Mouse (Mus musculus): ENCODE measurements around the gene Lfng. TPM values are rescaled to one million over a fixed set of nuclear protein-coding genes. Genes with fewer than 3 reads are reported as not detected.

Lfng gene
- polyA plus RNA-seq, 1 experiment from 2014 or later: 34.1 TPM

GRCm38 (mm10) chr5:140609511-140610272, 2.6 kb downstream of the Lfng start:
- ATAC-seq (ENCODE audit: low FRiP score) (no peak), DNase-seq (ENCODE audit: low spot score) (peak; percentile 55)
- Histone ChIP-seq H3K9ac (ENCODE audit: low read depth, low read length) (peak overlapping the region; percentile 80), H3K4me3 (ENCODE audit: low read depth, low read length) (peak overlapping the region; percentile 56), H3K4me2 (replicated peaks; ENCODE audit: low read depth, low read length) (peak overlapping the region; percentile 83), H3K27me3 (ENCODE audit: control insufficient read depth, insufficient read depth, low read length) (peaks cover 3% of the 10 kb centered on the region; the same call in 1 of the 2 replicates), H3K36me3 (ENCODE audit: control insufficient read depth, insufficient read depth, low read length) (peaks cover 15% of the 10 kb centered on the region), H3K9me3 (ENCODE audit: control insufficient read depth, low read length) (no peaks in the 10 kb centered on the region), H3K27ac (ENCODE audit: low read depth, low read length) (peak overlapping the region; percentile 98), H3K4me1 (replicated peaks; ENCODE audit: control insufficient read depth, insufficient read depth, low read length) (peaks cover 34% of the 10 kb centered on the region)
- WGBS: 13% methylated on average over 11 of the region's 13 CpGs

GRCm38 (mm10) chr5:140610273-140611011, 3.3 kb downstream of the Lfng start:
- Histone ChIP-seq H3K27me3 (ENCODE audit: control insufficient read depth, insufficient read depth, low read length) (peaks cover 3% of the 10 kb centered on the region; the same call in 1 of the 2 replicates), H3K9me3 (ENCODE audit: control insufficient read depth, low read length) (no peaks in the 10 kb centered on the region), H3K36me3 (ENCODE audit: control insufficient read depth, insufficient read depth, low read length) (peaks cover 15% of the 10 kb centered on the region), H3K4me3 (ENCODE audit: low read depth, low read length) (peak overlapping the region; percentile 56), H3K4me2 (replicated peaks; ENCODE audit: low read depth, low read length) (peak overlapping the region; percentile 83), H3K9ac (ENCODE audit: low read depth, low read length) (peak overlapping the region; percentile 80), H3K27ac (ENCODE audit: low read depth, low read length) (peak overlapping the region; percentile 98), H3K4me1 (replicated peaks; ENCODE audit: control insufficient read depth, insufficient read depth, low read length) (peaks cover 34% of the 10 kb centered on the region)
- ATAC-seq (ENCODE audit: low FRiP score) (peak; percentile 12; the same call in 1 of the 2 replicates), DNase-seq (ENCODE audit: low spot score) (peak; percentile 75)
- WGBS: under 1% methylated on average over 27 of the region's 30 CpGs

DNA sequence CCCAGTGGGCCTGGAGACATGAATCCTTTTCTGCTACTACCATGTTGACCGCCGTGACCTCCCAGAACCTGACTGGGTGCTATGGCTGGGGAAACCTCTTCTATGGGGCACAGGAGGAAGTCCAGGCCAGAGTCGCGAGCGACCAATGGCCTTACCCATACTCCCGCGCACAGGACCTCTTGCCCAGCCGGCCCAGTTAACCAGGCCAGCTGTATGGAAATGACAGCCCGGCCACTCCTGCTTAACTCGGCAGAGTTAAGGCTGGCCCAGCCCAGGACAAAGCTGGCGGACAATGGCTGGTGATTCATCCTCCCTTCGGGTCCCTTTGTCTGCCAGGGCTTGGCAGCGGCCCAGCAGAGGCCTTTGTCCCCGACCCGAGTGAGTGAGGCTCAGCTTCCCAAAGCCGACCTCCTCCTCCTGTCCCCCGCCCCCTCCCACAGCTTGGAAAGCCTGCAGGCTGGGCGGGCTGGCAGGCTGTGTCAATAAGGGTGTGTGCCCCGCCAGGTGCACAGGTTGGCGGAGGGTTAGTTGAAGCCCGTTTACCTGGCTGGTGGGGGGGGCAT, 4.0 kb downstream of the Lfng start:
- peaks cover 29% of the 10 kb centered on the region for H3K4me1 ChIP-seq (replicated peaks; ENCODE audit: control insufficient read depth, insufficient read depth, low read length)
- peak overlapping the region; percentile 56 for H3K4me3 ChIP-seq (ENCODE audit: low read depth, low read length)
- peaks cover 15% of the 10 kb centered on the region for H3K36me3 ChIP-seq (ENCODE audit: control insufficient read depth, insufficient read depth, low read length)
- no peaks in the 10 kb centered on the region for H3K9me3 ChIP-seq (ENCODE audit: control insufficient read depth, low read length)
- 9% methylated on average over 21 of the region's 21 CpGs for WGBS
- peaks cover 3% of the 10 kb centered on the region; the same call in 1 of the 2 replicates for H3K27me3 ChIP-seq (ENCODE audit: control insufficient read depth, insufficient read depth, low read length)
- H3K27ac ChIP-seq (ENCODE audit: low read depth, low read length): peak overlapping the region; percentile 98
- ATAC-seq (ENCODE audit: low FRiP score) (peak; percentile 61), DNase-seq (ENCODE audit: low spot score) (peak; percentile 89)
- H3K4me2 ChIP-seq (replicated peaks; ENCODE audit: low read depth, low read length): peak overlapping the region; percentile 83
- peak overlapping the region; percentile 80 for H3K9ac ChIP-seq (ENCODE audit: low read depth, low read length)

- ATAC-seq (ENCODE audit: low FRiP score): peak; percentile 14; the same call in 1 of the 2 replicates
- Histone ChIP-seq H3K4me3 (ENCODE audit: low read depth, low read length) (peak overlapping the region; percentile 56), H3K9me3 (ENCODE audit: control insufficient read depth, low read length) (no peaks in the 10 kb centered on the region), H3K36me3 (ENCODE audit: control insufficient read depth, insufficient read depth, low read length) (peaks cover 15% of the 10 kb centered on the region), H3K4me1 (replicated peaks; ENCODE audit: control insufficient read depth, insufficient read depth, low read length) (peaks cover 24% of the 10 kb centered on the region), H3K27me3 (ENCODE audit: control insufficient read depth, insufficient read depth, low read length) (no peaks in the 10 kb centered on the region), H3K4me2 (replicated peaks; ENCODE audit: low read depth, low read length) (peak overlapping the region; percentile 83), H3K27ac (ENCODE audit: low read depth, low read length) (peak overlapping the region; percentile 98), H3K9ac (ENCODE audit: low read depth, low read length) (peak overlapping the region; percentile 80)
- WGBS: 20% methylated on average over 15 of the region's 15 CpGs
- peak; percentile 70 for DNase-seq (ENCODE audit: low spot score)
Observed at GRCm38 (mm10) chr5:140611611-140612185, 4.6 kb downstream of the Lfng start.

DNA sequence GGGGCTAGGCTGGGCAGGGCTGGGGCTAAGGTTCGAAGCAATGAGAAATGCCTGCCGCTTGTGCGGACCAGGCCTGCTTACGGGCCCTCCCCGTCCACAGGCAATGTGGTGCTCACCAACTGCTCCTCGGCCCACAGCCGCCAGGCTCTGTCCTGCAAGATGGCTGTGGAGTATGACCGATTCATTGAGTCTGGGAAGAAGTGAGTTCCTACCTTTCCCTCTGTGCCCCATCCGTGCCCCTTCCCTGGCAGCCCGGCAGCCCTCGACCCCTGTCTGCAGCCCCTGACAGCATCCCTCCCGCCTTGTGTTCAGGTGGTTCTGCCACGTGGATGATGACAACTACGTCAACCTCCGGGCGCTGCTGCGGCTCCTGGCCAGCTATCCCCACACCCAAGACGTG, 5.1 kb downstream of the Lfng start:
- no peak for ATAC-seq (ENCODE audit: low FRiP score)
- 36% methylated on average over 18 of the region's 18 CpGs for WGBS
- Histone ChIP-seq H3K9ac (ENCODE audit: low read depth, low read length) (peak overlapping the region; percentile 80), H3K36me3 (ENCODE audit: control insufficient read depth, insufficient read depth, low read length) (peaks cover 15% of the 10 kb centered on the region), H3K27ac (ENCODE audit: low read depth, low read length) (peak overlapping the region; percentile 98), H3K9me3 (ENCODE audit: control insufficient read depth, low read length) (no peaks in the 10 kb centered on the region), H3K4me2 (replicated peaks; ENCODE audit: low read depth, low read length) (peak overlapping the region; percentile 83), H3K27me3 (ENCODE audit: control insufficient read depth, insufficient read depth, low read length) (no peaks in the 10 kb centered on the region), H3K4me1 (replicated peaks; ENCODE audit: control insufficient read depth, insufficient read depth, low read length) (peaks cover 22% of the 10 kb centered on the region), H3K4me3 (ENCODE audit: low read depth, low read length) (peak overlapping the region; percentile 56)
- no peak for DNase-seq (ENCODE audit: low spot score)

GRCm38 (mm10) chr5:140614141-140614540, 7.0 kb downstream of the Lfng start:
- Histone ChIP-seq H3K4me3 (ENCODE audit: low read depth, low read length) (no peak overlapping the region), H3K27ac (ENCODE audit: low read depth, low read length) (0 out of 2 replicates have a peak overlapping the region, but pooled peaks have one; percentile 20), H3K4me2 (replicated peaks; ENCODE audit: low read depth, low read length) (no peak overlapping the region), H3K27me3 (ENCODE audit: control insufficient read depth, insufficient read depth, low read length) (no peaks in the 10 kb centered on the region), H3K4me1 (replicated peaks; ENCODE audit: control insufficient read depth, insufficient read depth, low read length) (peaks cover 19% of the 10 kb centered on the region), H3K9me3 (ENCODE audit: control insufficient read depth, low read length) (no peaks in the 10 kb centered on the region), H3K9ac (ENCODE audit: low read depth, low read length) (no peak overlapping the region), H3K36me3 (ENCODE audit: control insufficient read depth, insufficient read depth, low read length) (peaks cover 15% of the 10 kb centered on the region)
- no peak for ATAC-seq (ENCODE audit: low FRiP score)
- WGBS: 94% methylated on average over 10 of the region's 10 CpGs
- DNase-seq (ENCODE audit: low spot score): no peak

- ATAC-seq (ENCODE audit: low FRiP score) (no peak), DNase-seq (ENCODE audit: low spot score) (no peak)
- Histone ChIP-seq H3K36me3 (ENCODE audit: control insufficient read depth, insufficient read depth, low read length) (peaks cover 15% of the 10 kb centered on the region), H3K4me1 (replicated peaks; ENCODE audit: control insufficient read depth, insufficient read depth, low read length) (peaks cover 19% of the 10 kb centered on the region), H3K27me3 (ENCODE audit: control insufficient read depth, insufficient read depth, low read length) (no peaks in the 10 kb centered on the region), H3K4me2 (replicated peaks; ENCODE audit: low read depth, low read length) (no peak overlapping the region), H3K27ac (ENCODE audit: low read depth, low read length) (no peak overlapping the region), H3K9ac (ENCODE audit: low read depth, low read length) (no peak overlapping the region), H3K9me3 (ENCODE audit: control insufficient read depth, low read length) (no peaks in the 10 kb centered on the region), H3K4me3 (ENCODE audit: low read depth, low read length) (no peak overlapping the region)
- WGBS: 91% methylated on average over 4 of the region's 4 CpGs
Observed at GRCm38 (mm10) chr5:140614837-140615236, 7.7 kb downstream of the Lfng start.

DNA sequence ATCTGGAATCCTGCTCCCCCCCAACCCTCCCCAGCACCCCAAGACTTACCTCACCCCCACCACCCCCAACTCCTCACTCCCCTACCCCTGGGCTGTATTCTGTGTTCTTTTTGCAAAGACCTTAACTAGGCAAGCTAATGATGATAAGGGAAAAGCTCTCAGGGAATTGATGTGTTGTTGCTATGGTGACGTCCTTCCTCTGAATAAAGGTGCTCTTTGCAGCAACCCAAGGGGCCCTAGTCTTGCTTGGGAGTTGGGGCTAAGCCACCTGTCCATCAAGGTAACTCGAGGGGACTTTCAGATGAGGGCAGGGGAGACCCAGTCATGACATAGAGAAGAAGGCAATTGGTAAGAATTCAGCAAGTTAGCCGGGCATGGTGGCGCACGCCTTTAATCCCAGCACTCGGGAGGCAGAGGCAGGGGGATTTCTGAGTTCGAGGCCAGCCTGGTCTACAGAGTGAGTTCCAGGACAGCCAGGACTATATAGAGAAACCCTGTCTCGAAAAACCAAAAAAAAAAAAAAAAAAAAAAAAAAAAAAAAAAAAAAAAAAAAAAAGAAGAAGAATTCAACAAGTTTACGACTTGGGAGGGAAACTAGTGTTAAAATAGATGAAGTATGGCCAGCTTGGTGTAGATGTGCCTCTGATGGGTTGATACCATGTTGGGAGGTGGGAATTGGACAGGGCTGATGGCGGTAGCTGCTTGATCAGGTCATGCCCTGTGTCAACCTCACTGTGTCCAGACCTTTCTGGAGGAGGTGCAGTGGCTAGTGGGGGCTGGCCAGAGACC, 8.4 kb downstream of the Lfng start:
- peaks cover 16% of the 10 kb centered on the region for H3K4me1 ChIP-seq (replicated peaks; ENCODE audit: control insufficient read depth, insufficient read depth, low read length)
- no peak overlapping the region for H3K27ac ChIP-seq (ENCODE audit: low read depth, low read length)
- no peaks in the 10 kb centered on the region for H3K9me3 ChIP-seq (ENCODE audit: control insufficient read depth, low read length)
- no peaks in the 10 kb centered on the region for H3K27me3 ChIP-seq (ENCODE audit: control insufficient read depth, insufficient read depth, low read length)
- whole genome bisulfite sequencing: 85% methylated on average over 10 of the region's 10 CpGs
- ATAC-seq (ENCODE audit: low FRiP score): no peak
- no peak overlapping the region for H3K4me3 ChIP-seq (ENCODE audit: low read depth, low read length)
- H3K9ac ChIP-seq (ENCODE audit: low read depth, low read length): no peak overlapping the region
- no peak overlapping the region for H3K4me2 ChIP-seq (replicated peaks; ENCODE audit: low read depth, low read length)
- peaks cover 15% of the 10 kb centered on the region for H3K36me3 ChIP-seq (ENCODE audit: control insufficient read depth, insufficient read depth, low read length)
- no peak for DNase-seq (ENCODE audit: low spot score)
